Mouse (Mus musculus): Measurements from ENCODE around the gene Krt10. TPM values are rescaled to one million over a fixed set of nuclear protein-coding genes. Genes with fewer than 3 reads are reported as not detected.

Gene Krt10
- total RNA-seq, 2 experiments from 2014 or later = 8.6 to 9.5 TPM

DNA sequence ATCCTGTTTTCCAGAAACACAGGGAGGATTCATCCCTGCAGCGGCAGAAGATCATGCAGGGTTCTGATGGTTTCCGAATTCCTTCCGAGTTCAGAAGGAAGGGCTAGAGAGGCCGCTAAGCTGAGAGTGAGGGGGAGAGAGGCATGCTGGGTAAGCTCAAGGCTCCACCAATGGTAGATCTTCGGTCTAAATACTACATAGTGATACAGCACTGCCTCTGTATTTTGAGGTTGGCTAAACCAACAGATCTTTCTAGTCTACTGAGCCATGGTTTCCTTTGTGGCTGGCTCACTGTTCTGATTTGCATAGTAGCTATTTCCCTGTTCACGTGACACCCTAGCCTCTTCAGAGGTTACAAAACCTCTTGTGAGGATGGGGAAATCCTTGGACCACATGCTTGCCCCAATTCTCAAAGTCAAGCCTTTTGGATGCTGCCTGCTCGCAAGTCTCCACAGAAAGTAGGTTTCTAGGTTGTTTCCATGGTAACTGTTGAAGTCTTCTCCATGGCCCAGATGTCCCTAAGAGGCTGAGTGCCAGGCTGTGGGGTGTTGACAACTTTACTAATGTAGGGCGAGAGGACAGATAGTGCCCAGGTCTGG is 19.2 kb downstream of the Krt10 start:
- DNase-seq = no peak

DNA sequence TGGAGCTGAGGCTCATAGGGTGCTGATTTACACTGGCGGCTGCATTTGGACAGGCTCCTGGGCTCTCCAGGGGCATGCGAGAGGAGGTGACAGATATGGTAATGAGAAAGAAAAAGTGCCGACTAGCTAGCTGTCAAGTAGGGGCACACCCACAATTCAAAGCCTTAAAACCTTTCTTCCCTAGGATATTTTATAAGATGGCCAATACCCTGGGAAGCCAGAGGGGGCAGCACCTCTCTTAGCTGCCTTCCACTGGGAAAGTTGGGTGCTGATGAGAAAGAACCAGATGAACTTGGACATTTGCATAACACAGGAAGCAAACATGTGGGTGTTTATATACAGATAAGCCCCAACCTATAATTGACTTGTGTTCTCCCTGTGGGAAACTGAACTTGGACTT is 19.9 kb downstream of the Krt10 start:
- peak; percentile 23 for DNase-seq

DNA sequence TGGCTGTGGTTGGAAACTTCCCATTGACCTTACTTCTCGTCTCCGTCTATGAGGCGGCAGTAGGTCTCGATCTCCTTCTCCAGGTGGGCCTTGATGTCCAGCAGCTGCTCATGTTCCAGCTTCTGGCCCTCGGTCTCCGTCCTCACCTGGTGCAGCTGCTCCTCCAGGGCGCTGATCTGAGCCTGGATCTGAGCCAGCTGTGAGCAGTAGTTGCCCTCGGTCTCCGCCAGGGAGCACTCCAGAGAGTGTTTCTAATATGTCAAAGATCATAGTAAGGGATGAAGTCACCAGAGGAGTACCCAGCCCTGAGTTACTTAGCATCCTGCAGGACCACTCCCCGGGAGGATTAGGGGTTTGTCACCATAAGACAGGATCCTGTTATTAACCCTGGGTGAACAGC is 22.4 kb downstream of the Krt10 start:
- DNase-seq = peak; percentile 49

DNA sequence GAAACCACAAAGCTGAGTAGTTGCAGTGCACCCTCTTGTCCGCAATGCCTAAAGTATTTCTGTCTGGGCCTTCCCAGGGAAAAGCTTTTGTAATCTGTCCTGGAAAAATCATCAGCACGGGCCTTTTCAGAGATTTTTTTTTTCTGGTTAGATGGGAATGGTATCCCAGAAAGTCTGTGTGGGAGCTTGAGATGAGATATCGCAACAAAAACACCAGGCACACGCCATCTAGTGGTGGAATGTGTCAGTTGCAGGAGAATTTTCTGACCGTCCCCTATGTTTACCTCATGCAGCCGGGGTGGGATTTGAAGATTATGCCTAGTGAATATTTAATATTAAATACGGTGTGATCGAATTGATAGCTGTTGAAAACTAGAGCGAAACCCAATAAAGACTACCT is 24.8 kb downstream of the Krt10 start:
- DNase-seq = peak; percentile 40

DNA sequence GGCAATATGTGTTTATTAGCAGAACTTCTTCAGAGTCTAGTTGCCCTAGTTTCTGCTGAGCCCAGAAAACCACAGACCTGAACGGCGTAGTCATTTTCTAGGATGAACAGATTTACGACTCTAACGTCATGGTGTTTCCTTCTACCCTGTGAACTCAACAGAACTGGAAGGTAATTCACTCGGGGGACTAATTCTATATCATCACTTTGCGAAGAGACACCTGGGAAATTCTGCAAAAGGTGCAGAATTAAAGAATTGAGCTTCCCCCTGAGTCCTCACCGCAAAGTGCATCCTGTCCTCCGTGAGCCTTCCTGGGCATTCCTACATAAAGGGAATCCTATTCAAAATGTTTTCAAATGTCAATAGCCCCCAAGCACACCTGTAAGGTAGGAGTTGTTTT is 27.7 kb downstream of the Krt10 start:
- no peak for DNase-seq

DNA sequence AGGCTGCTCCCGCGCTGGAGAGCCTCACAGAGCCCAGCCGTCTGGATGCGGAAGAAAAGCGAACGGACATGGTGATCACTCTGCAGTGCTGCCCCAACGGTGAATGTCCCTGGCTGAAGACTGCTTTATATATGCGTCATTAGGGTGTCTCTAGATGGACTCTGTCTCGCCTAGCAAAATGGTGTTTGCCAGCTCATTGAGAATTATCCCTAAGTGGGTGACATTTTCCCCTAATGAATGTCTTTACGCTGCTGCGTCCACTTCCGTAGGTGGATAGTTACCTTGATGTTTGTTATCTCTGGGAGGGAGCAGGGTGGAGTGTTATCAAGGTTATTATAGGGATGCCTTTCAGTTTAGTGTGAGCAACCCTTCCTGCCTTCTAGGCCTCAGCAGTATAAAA is 38.2 kb downstream of the Krt10 start, which contains the start of gene Krt27:
Krt27 (minus strand) TSS at position 101 of the 400 bp plus-strand sequence.
- no peak for DNase-seq

DNA sequence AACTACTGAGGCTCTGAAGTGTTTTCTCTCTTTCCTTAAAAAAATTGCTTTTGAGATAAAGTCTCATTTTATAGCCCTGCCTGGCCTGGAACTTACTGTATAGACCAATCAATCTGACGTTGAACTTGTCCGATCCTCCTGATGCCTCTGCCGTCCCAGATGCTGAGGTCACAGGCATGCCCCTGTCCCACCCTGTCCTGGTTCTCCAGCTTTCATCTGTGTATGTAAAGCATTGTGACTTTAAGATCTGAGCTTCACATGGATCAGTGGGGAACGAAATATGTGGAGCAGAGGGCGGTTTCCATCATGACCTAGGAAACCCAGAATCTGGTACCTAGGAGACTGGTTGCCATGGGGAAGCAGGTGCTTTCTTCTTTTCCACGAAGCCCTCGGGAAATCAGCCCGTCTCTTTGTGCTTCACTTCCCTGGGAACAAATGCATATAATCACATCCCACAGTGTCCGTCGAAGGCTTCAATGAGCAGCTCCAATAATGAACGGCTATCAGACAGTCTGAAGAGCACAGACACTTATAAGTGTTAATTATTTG is 49.8 kb downstream of the Krt10 start:
- DNase-seq = no peak

DNA sequence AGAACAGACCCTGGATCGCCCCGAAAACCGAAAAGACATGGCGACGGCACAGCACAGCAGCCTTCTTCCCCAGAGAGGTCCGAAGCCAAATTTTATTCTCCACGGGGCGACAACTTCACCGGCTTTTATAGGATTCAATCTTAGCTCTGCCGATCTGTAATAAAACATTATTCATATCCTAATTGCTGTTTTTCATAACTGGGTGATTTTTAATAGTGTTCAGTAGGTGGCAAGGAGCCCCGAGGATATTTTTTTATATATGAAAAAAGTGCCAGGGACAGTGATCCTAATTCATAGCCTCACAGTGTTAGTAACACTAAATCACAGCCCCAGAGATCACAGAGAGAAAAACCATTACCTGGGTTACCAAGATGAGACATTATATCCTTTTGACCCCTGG is 51.3 kb downstream of the Krt10 start, which contains the start of gene Krt26:
Krt26 (minus strand) TSS at position 101 of the 400 bp plus-strand sequence.
- DNase-seq = no peak

Other genes starting within 250 kb of the Krt10 start
- under 1 TPM; 0.56 to 0.67 TPM for gene Ccr7, start 234.3 kb downstream of the Krt10 start, total RNA-seq (2021)
- gene Smarce1, start 158.3 kb downstream of the Krt10 start, total RNA-seq (2021) = 10 to 100 TPM; 92.8 to 99.8 TPM
- gene Krt222, start 145.3 kb downstream of the Krt10 start, total RNA-seq (2021) = 1 to 10 TPM; 7.5 to 8.2 TPM
- gene Krt24, start 104.1 kb downstream of the Krt10 start, total RNA-seq (2021) = not detected
- gene Krt25, start 66.4 kb downstream of the Krt10 start, total RNA-seq (2021) = under 1 TPM; 0.14 to 0.31 TPM
- gene Krt26, start 51.4 kb downstream of the Krt10 start, total RNA-seq (2021) = not detected
- not detected for gene Krt27, start 38.3 kb downstream of the Krt10 start, total RNA-seq (2021)
- not detected for gene Krt28, start 14.5 kb downstream of the Krt10 start, total RNA-seq (2021)
- not detected for gene Krt12, start 32.9 kb upstream of the Krt10 start, total RNA-seq (2021)
- gene Krt20, start 48.8 kb upstream of the Krt10 start, total RNA-seq (2021) = under 1 TPM; 0.21 to 0.79 TPM
- gene Krt23, start 103.8 kb upstream of the Krt10 start, total RNA-seq (2021) = not detected
- not detected for gene Krt39, start 132.0 kb upstream of the Krt10 start, total RNA-seq (2021)
- not detected for gene Krt40, start 153.8 kb upstream of the Krt10 start, total RNA-seq (2021)
- gene Krtap3-3, start 161.5 kb upstream of the Krt10 start, total RNA-seq (2021) = not detected
- not detected for gene Krtap3-2, start 167.5 kb upstream of the Krt10 start, total RNA-seq (2021)
- not detected for gene Gm11939, start 170.1 kb upstream of the Krt10 start, total RNA-seq (2021)
- not detected for gene Krtap3-1, start 177.3 kb upstream of the Krt10 start, total RNA-seq (2021)
- not detected for gene Krtap1-5, start 191.7 kb upstream of the Krt10 start, total RNA-seq (2021)
- gene Krtap1-4, start 194.3 kb upstream of the Krt10 start, total RNA-seq (2021) = not detected
- gene Krtap1-3, start 202.0 kb upstream of the Krt10 start, total RNA-seq (2021) = not detected
- gene Krtap9-3, start 208.7 kb upstream of the Krt10 start, total RNA-seq (2021) = not detected
- not detected for gene Gm11938, start 213.9 kb upstream of the Krt10 start, total RNA-seq (2021)
- gene Gm11937, start 220.8 kb upstream of the Krt10 start, total RNA-seq (2021) = not detected
- gene Krtap2-4, start 225.5 kb upstream of the Krt10 start, total RNA-seq (2021) = not detected
- gene Gm11562, start 231.1 kb upstream of the Krt10 start, total RNA-seq (2021) = not detected
- gene Krtap4-1, start 238.9 kb upstream of the Krt10 start, total RNA-seq (2021) = not detected
- not detected for gene Krtap4-2, start 245.7 kb upstream of the Krt10 start, total RNA-seq (2021)

All from heart, postnatal 4 days (tissue).